Mouse (Mus musculus): ENCODE results near the gene Tet3. TPM values are rescaled to one million over a fixed set of nuclear protein-coding genes. Genes with fewer than 3 reads are reported as not detected.

Tet3 gene
- polyA plus RNA-seq, 2 experiments from 2014 or later, result 18.5 to 20.8 TPM

- ATAC-seq, result peak; percentile 46
Observed at GRCm38 (mm10) chr6:83412854-83413401, 46.0 kb downstream of the Tet3 start.

- no peak for ATAC-seq
Observed at GRCm38 (mm10) chr6:83412362-83412853, 46.5 kb downstream of the Tet3 start.

GRCm38 (mm10) chr6:83411635-83412361 is 47.1 kb downstream of the Tet3 start:
- peak; percentile 34 for ATAC-seq

GRCm38 (mm10) chr6:83410046-83410706 is 48.7 kb downstream of the Tet3 start:
- ATAC-seq, result peak; percentile 37

- no peak for ATAC-seq
Observed at GRCm38 (mm10) chr6:83408510-83408909, 50.4 kb downstream of the Tet3 start.

- ATAC-seq, result no peak
Observed at GRCm38 (mm10) chr6:83405511-83406064, 53.3 kb downstream of the Tet3 start.

GRCm38 (mm10) chr6:83404571-83404970 is 54.3 kb downstream of the Tet3 start:
- no peak for ATAC-seq

GRCm38 (mm10) chr6:83403481-83403880 is 55.4 kb downstream of the Tet3 start:
- ATAC-seq, result no peak

- ATAC-seq, result no peak
Observed at GRCm38 (mm10) chr6:83399790-83400189, 59.1 kb downstream of the Tet3 start.

GRCm38 (mm10) chr6:83397728-83398127 is 61.2 kb downstream of the Tet3 start:
- no peak for ATAC-seq

GRCm38 (mm10) chr6:83396711-83397110 is 62.2 kb downstream of the Tet3 start:
- ATAC-seq, result no peak

GRCm38 (mm10) chr6:83395544-83396229 is 63.2 kb downstream of the Tet3 start:
- no peak for ATAC-seq

- ATAC-seq, result no peak
Observed at GRCm38 (mm10) chr6:83394122-83394521, 64.8 kb downstream of the Tet3 start.

GRCm38 (mm10) chr6:83392166-83392780 is 66.6 kb downstream of the Tet3 start:
- no peak for ATAC-seq

- ATAC-seq, result no peak
Observed at GRCm38 (mm10) chr6:83385569-83386090, 73.3 kb downstream of the Tet3 start.

GRCm38 (mm10) chr6:83381510-83382491 is 77.1 kb downstream of the Tet3 start:
- peak; percentile 47 for ATAC-seq

- no peak for ATAC-seq
Observed at GRCm38 (mm10) chr6:83373704-83374300, 85.1 kb downstream of the Tet3 start.

- ATAC-seq, result no peak
Observed at GRCm38 (mm10) chr6:83371350-83371749, 87.5 kb downstream of the Tet3 start.

- no peak for ATAC-seq
Observed at GRCm38 (mm10) chr6:83370316-83370965, 88.4 kb downstream of the Tet3 start.

- no peak for ATAC-seq
Observed at GRCm38 (mm10) chr6:83363075-83363474, 95.8 kb downstream of the Tet3 start.
